In the genomic region with DNA sequence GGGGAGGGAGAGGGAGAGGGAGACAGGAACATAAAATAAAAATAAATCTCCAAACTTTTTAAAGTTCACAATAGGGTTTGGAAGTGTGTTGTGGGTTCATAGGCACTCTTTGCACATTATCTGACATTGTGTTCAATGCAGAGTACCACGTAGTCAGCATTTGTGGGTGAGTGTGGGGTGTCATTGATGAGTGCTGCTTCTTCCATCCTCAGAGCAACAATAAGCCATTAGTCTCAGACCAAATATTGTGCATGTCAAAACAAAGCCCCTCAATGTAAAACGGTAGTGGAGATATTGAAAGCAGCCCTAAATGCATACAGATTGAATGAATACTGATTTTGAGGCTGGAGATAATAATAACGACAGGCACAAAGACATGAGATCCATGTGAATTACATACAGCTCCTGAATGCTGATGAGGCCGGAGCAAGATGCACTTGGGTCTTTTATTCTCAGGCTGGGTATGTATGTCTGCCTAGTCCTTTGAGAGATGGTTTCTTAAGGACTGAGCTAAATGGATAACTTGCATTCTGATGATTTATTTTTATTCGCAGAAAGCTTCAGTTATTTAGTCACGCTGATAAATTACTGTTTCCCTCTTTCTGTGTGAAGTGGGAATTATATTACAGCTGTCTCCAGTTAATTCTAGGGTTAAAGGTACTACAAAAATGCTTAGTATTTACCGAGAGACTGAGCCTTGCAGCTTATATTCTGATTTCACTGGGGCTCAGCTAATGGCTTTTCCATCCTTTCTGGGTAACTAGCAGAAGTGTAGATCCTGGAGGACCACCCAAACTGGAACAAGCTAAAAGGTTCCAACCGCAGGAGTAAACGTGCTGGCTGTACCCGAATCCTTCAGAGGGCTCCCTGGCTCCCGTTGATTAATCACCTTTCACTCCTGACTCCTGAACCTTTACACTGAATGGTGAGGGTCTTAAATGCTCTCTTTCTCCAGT, we compare ENCODE assay signal across 13 mouse cellular contexts.
DNase-seq lines count a peak whose midpoint lies in the region; ATAC-seq and TF ChIP-seq lines count a peak whose summit lies in the region.
"Had no signal": no experiment of that assay in that cellular context is flagged by ENCODE, and none has a peak within 500 bp of the region (broad histone marks: within the 10 kb centered on the region; RNA-seq: fewer than 3 reads in every experiment).

No protein-coding gene starts in this region.

- TF ChIP-seq POLR2A in myocyte (IDR thresholded peaks at IDR 0.05; ENCODE audit: insufficient read length, low read depth): no peak

- no peak for ATAC-seq in kidney, embryonic 16.5 days (ENCODE audit: low FRiP score, low TSS enrichment)
- no peak for ATAC-seq in embryonic facial prominence, embryonic 12.5 days (ENCODE audit: insufficient number of reproducible peaks, insufficient read depth, low FRiP score, low TSS enrichment)
- peak; percentile 71 for ATAC-seq in hindbrain, embryonic 12.5 days (ENCODE audit: low FRiP score)

- no peak overlapping the region for H3K9ac ChIP-seq in kidney, embryonic 16.5 days (replicated peaks; ENCODE audit: low read length)
- no peak overlapping the region for H3K9ac ChIP-seq in embryonic facial prominence, embryonic 12.5 days
- H3K9ac ChIP-seq in hindbrain, embryonic 12.5 days: no peak overlapping the region
- H3K9ac ChIP-seq: liver, embryonic 13.5 days had no signal

- H3K4me1 ChIP-seq in kidney, embryonic 16.5 days (ENCODE audit: insufficient read depth, low read length): peaks cover 10% of the 10 kb centered on the region; the same call in 1 of the 2 replicates
- H3K4me1 ChIP-seq in embryonic facial prominence, embryonic 12.5 days: peaks cover 14% of the 10 kb centered on the region
- peaks cover 15% of the 10 kb centered on the region for H3K4me1 ChIP-seq in hindbrain, embryonic 12.5 days
- H3K4me1 ChIP-seq: heart, embryonic 10.5 days; liver, embryonic 13.5 days had no signal

- no peaks in the 10 kb centered on the region for H3K79me2 ChIP-seq in myocyte (ENCODE audit: control insufficient read depth, insufficient read depth)

- no peaks in the 10 kb centered on the region for H3K9me3 ChIP-seq in kidney, embryonic 16.5 days (ENCODE audit: low read length)
- no peaks in the 10 kb centered on the region for H3K9me3 ChIP-seq in embryonic facial prominence, embryonic 12.5 days
- H3K9me3 ChIP-seq in hindbrain, embryonic 12.5 days (replicated peaks): no peaks in the 10 kb centered on the region
- H3K9me3 ChIP-seq: heart, embryonic 10.5 days; liver, embryonic 13.5 days had no signal

- H3K27me3 ChIP-seq in kidney, embryonic 16.5 days (ENCODE audit: insufficient read depth, low read length): no peaks in the 10 kb centered on the region
- no peaks in the 10 kb centered on the region for H3K27me3 ChIP-seq in embryonic facial prominence, embryonic 12.5 days
- no peaks in the 10 kb centered on the region for H3K27me3 ChIP-seq in hindbrain, embryonic 12.5 days
- no peaks in the 10 kb centered on the region for H3K27me3 ChIP-seq in myocyte (ENCODE audit: control insufficient read depth, insufficient read depth, insufficient read length)
- H3K27me3 ChIP-seq: liver, embryonic 13.5 days had no signal

- H3ac ChIP-seq in myocyte (ENCODE audit: control insufficient read depth, insufficient read length): no peak overlapping the region

- no peak for DNase-seq in kidney, postnatal 10 days
- DNase-seq in B cell, adult 2 months: no peak
- no peak for DNase-seq in ovary, postnatal 10 days (ENCODE audit: low spot score)
- no peak for DNase-seq in right cerebral cortex, adult 2 months (ENCODE audit: low spot score in 2 of 2)
- DNase-seq: cerebellum, postnatal 14 days; kidney, postnatal 14 days; liver, embryonic 13.5 days had no signal

- H3K4me3 ChIP-seq in kidney, embryonic 16.5 days (ENCODE audit: low read length): no peak overlapping the region
- H3K4me3 ChIP-seq in embryonic facial prominence, embryonic 12.5 days: no peak overlapping the region
- H3K4me3 ChIP-seq in hindbrain, embryonic 12.5 days: no peak overlapping the region
- no peak overlapping the region for H3K4me3 ChIP-seq in myocyte
- H3K4me3 ChIP-seq: heart, embryonic 10.5 days; left cerebral cortex, adult 2 months; liver, embryonic 13.5 days had no signal

- no peaks in the 10 kb centered on the region for H3K36me3 ChIP-seq in kidney, embryonic 16.5 days (ENCODE audit: insufficient read depth, low read length)
- no peaks in the 10 kb centered on the region for H3K36me3 ChIP-seq in embryonic facial prominence, embryonic 12.5 days
- no peaks in the 10 kb centered on the region for H3K36me3 ChIP-seq in hindbrain, embryonic 12.5 days
- no peaks in the 10 kb centered on the region for H3K36me3 ChIP-seq in myocyte (ENCODE audit: control insufficient read depth, insufficient read depth)
- H3K36me3 ChIP-seq: heart, embryonic 10.5 days; liver, embryonic 13.5 days had no signal

- 0 out of 2 replicates have a peak overlapping the region, but pooled peaks have one; percentile 14 for H3K27ac ChIP-seq in kidney, embryonic 16.5 days (ENCODE audit: low read length)
- H3K27ac ChIP-seq in embryonic facial prominence, embryonic 12.5 days: peak overlapping the region; percentile 75
- H3K27ac ChIP-seq in hindbrain, embryonic 12.5 days: peak overlapping the region; percentile 62
- H3K27ac ChIP-seq: heart, embryonic 10.5 days; left cerebral cortex, adult 2 months; liver, embryonic 13.5 days had no signal

- WGBS in kidney, embryonic 16.5 days: 36% methylated on average over 11 of the region's 11 CpGs
- 36% methylated on average over 11 of the region's 11 CpGs for WGBS in embryonic facial prominence, embryonic 12.5 days
- WGBS in hindbrain, embryonic 12.5 days: 23% methylated on average over 11 of the region's 11 CpGs

- H3K4me2 ChIP-seq in kidney, embryonic 16.5 days (replicated peaks; ENCODE audit: low read depth, low read length): no peak overlapping the region
- H3K4me2 ChIP-seq in embryonic facial prominence, embryonic 12.5 days (replicated peaks): no peak overlapping the region
- no peak overlapping the region for H3K4me2 ChIP-seq in hindbrain, embryonic 12.5 days (replicated peaks)
- H3K4me2 ChIP-seq in myocyte (ENCODE audit: low read depth): peak overlapping the region; percentile 55
- H3K4me2 ChIP-seq: liver, embryonic 13.5 days had no signal

TF ChIP-seq in myocyte, 11 proteins besides CTCF, POLR2A, EP300 and RAD21:
- TF ChIP-seq MAX (IDR thresholded peaks at IDR 0.05; ENCODE audit: low read depth) (no peak), POLR2AphosphoS2 (IDR thresholded peaks at IDR 0.05; ENCODE audit: insufficient read length, low read depth) (no peak), TCF12 (IDR thresholded peaks at IDR 0.05; ENCODE audit: insufficient read depth, poor library complexity, severe bottlenecking) (no peak), USF1 (IDR thresholded peaks at IDR 0.05; ENCODE audit: low read depth) (no peak), E2F4 (IDR thresholded peaks at IDR 0.05; ENCODE audit: insufficient read depth) (no peak), MYOG (IDR thresholded peaks at IDR 0.05; ENCODE audit: control insufficient read depth in 1 of 3, insufficient read depth in 1 of 3, insufficient read length in 2 of 3, low read depth in 2 of 3) (no peak), CEBPB (IDR thresholded peaks at IDR 0.05; ENCODE audit: insufficient read depth, poor library complexity, severe bottlenecking) (no peak), SRF (IDR thresholded peaks at IDR 0.05; ENCODE audit: control insufficient read depth, insufficient read length, low read depth) (no peak)

Comparison
In these comparisons a context has a peak if more than half of its experiments do, and no peak if none do; other contexts are left out.
1. H3K27ac ChIP-seq: peak in every context shown above with its lines; median percentile 75 in embryonic facial prominence, embryonic 12.5 days; 62 in hindbrain, embryonic 12.5 days; 14 in kidney, embryonic 16.5 days.